Mouse (Mus musculus) A20 (cell line): Measurements from ENCODE around the gene Ezr.

ENCODE experiments used
- DNase-seq: peaks from one replicate; pipeline ENCODE4 v3.0.0-alpha.2; 2011; ENCODE audit warnings: low read depth, low spot score

Gene Ezr

DNA sequence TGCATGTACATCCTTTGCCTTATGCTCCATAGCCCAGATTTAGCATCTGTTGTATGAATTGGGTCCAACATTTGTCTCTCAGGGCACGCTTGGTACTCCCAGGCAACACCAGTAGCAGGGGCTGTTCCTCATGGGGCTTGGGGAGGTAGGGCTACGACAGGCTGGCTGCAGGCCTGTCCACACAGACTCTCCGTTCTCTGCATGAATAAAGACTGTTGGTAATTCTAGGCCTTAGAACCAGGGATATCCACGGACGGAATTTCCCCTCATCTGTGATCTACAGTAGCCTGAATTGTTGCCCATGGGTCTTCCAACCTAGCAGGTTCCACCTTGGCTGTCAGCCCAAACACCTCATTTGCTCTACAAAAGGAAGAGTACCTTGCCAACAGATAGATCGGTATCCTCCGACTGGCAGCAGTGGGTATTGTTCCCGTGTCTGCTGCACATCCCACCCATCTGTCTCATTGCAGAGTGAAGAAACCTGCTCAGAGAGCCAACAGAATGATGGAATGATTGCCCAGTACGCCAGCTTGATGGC lies 7.1 kb upstream of the Ezr start:
- DNase-seq, result no peak

DNA sequence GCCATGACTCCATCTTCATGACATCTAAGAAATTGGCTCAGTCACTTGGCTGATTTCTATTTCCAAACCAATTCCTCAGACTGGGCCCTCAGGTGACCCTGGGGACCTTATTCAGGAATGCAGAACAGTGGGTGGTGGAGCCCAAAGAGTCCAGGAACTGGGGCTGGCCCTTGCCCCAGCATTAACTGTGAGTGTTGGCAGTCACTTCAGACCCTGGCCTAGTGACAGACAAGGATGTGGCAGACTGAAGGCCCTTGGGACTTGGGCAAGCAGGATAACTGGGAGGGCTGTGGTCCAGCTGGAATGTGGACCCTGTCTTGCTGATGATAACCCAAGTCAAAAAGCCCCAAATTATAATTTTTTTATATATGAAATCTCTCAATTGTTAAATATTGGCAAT lies 6.5 kb upstream of the Ezr start:
- no peak for DNase-seq

DNA sequence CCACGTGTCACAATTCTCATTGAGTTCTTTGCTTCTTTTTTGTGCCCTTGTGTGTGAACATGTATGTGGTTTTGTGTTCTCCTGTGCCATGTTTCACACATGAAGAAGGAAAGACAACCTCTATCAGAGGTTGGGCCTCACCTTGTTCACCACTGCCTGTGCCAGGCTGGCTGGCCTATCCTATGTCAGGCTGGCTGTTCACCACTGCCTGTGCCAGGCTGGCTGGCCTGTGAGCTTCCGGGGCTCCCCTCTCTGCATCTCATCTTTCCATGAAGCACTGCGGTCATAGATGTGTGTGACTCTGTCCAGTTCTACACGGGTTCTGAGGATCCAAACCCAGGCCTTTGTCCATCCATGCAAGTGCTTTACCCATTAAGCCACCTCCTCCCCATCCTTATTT lies 4.7 kb upstream of the Ezr start:
- no peak for DNase-seq

DNA sequence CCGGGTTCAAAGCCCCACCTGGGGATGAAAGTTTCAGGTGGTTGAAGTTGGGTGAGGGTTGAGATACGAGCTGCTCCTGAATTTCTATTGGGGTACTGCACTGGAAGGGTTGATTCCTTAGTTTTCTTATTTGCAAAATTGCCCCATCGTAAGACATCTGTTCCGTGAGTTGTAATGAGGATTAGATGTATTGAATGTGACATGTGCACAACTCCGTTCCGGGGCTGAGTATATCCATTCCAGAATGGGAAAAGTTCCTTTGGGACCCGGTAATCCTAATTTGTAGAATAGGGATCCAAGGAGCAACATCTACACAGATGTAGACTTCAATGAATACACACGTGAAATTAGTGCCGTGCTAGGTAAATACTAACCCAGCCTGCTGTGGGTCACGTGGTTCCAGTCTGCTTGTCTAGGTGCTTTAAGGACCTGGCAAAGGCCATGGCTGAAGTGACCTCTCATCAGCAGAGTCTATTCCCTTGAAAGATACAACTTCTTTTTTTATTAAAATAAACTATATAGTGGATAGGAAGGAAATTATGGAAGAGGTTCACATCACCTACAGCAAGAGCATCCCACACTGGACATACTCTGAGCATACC lies 1.3 kb upstream of the Ezr start:
- DNase-seq, result no peak

DNA sequence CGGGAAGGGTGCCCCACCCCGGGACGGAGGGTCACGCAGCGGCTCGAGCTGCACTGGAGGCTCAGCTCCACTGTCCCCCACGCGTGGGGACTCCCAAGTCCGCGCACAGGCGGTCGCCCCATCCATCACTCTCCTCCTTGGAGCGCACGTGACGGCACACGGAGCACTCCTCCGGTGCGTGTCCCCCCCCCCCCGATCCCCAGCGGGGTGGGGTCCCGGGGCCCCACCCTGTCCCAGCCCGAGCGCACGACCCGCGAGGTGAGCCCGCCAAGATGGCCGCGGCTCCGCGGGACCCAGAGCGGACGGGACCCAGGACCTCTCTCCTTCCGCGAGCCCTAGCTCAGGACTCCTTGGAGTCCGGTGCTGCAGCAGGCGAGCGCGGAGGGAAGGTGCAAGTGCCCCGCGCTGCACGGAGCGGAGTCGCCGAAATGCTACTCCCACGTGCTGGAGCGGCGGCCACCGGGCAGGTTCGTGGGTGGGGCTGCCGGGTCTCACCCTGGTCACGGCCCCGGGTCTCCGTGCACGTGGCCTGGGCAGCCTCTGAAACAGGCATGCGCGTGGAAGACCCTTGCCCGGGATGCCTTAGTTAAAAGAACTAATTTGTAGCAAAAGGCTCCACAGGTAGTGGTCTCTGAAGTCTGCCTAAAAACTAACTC lies 550 bp upstream of the Ezr start:
- DNase-seq, result no peak

DNA sequence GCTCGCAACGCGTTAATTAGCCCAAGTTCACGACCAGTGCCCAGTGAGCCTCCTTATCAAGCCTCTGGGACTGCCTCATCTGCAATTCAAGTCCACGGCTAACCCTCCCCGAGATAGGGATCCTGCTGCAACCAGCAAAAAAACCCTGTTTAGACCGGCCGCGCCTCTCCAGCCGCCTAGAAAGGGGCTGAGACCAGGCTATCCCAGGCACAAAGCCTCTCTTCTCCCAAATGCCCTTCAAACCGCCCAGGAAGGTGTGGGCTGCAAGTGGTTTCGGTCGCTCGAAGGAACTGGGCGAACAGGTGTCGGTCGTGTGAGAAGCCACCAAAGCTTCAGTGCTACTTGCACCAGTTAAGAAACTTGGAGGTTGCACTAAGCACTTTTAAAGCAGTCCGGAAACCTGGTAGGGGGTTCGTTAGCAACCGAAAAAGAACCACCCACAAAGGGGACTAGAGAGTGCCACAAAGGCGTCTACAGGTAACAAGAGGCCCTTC lies 504 bp downstream of the Ezr start:
- DNase-seq, result no peak

DNA sequence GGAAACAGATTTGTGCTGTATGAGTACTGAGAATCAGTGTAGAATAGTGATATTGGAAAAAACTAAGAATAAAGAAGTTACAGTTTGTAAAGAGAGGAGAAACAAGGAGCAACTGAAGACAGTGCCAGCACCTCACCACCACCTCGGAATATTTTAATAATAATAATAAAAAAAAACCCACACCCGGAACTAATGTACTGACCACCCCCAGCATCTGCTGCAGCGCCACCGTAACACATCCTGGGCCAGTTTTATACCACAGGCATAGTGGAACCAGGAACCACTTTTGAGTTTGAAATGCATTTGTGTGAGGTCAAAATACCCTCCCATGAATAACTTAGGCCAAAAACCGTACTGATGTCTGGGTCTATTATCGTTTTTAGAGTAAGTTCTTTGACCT lies 1.3 kb downstream of the Ezr start:
- peak; percentile 74 for DNase-seq

DNA sequence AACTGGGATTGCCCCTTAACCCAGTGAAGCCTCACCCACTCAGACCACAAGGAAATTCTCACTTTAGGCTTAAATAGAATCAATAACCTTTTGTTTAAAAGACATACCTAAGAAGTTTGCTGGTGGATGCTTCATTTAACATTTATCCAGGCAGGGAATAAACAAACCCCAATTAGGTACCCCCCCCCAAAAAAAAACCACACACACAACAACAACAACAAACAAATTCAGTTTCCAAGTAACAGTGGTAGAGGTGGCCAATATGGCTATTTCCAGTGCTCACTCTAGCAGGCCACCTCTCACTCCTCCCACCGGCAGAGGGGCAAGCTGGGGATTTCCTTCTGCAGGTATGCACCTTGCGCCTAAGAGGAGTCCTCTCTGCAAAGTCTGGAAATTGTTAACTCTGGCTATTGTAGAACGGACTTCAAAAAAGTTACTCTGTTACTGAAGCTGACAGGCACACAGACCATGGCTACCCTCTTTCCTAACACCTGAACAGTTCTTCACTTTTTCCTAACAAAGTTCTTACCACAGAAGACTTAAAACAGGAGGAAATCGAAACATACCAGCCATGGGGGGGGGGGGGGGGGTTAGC lies 2.0 kb downstream of the Ezr start:
- peak; percentile 67 for DNase-seq

DNA sequence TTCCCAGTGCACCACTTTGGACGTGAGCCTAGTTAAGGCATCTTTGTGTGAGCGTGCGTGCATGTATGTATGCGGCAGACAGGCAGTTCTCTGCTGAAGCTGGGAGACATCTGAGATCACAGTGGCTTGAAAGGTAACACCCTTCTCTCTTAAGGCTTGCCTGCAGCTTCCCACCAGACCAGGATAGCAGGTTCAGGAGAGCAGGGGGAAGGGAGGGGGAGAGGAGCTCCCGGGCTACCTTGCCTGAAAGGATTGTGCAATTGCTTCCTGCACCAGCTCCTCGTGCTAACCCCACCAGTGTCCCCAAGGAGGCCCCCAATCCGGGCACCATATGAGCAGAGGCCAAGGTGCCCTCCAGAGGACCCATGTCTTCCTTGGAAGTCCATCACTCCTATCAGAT lies 3.0 kb downstream of the Ezr start:
- DNase-seq, result peak; percentile 52

DNA sequence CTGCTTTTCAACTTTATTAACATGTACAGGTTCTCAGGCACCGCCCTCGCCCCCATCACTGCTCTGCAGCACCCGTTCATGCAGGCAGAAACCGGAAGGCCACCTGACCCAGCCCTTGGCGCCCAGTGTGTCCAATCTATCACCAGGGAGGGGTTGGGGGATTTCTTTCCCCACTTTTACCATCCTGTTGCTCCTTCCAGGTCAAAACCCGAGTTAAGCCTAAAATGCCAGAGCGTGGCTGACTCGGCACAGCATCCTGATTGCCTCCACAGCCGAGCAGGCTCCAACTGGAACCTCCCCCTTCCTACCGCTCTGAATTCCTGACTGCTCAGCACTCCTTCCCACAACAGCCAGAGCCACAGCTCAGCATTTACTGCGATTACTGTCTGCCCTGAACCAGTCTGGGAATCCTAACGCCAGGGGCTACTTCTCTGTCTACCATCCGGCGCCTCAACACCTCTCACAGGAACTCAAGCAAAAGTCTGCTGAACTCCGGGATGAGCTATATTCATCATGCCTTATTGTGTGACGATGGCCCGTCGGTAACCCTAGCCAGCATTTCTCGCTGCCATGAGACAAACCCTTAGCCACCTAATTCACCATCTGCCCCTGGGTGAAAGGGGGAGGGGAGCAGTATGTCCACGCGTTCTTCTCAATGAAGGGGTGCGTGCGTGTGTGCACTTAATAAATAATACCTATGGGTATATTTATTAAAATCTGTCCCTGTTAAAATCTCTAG lies 3.6 kb downstream of the Ezr start:
- no peak for DNase-seq

DNA sequence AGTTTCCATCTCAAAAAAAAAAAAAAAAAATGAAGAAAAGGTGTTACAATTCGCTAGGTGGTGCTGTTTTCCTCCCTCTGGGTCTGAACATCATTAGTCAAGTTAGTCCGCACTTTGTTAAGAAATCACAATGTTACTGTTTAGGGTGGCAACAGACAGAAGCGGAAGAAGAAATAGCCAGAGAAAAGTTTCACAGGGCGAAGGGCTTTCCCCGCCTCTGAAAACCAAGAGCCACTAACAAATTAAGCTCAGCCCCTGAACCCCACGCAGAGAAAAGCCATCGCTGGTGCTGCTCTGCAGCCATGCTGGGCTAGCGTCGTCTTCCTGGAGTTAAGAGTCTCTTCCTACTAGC lies 4.3 kb downstream of the Ezr start:
- DNase-seq, result peak; percentile 90

DNA sequence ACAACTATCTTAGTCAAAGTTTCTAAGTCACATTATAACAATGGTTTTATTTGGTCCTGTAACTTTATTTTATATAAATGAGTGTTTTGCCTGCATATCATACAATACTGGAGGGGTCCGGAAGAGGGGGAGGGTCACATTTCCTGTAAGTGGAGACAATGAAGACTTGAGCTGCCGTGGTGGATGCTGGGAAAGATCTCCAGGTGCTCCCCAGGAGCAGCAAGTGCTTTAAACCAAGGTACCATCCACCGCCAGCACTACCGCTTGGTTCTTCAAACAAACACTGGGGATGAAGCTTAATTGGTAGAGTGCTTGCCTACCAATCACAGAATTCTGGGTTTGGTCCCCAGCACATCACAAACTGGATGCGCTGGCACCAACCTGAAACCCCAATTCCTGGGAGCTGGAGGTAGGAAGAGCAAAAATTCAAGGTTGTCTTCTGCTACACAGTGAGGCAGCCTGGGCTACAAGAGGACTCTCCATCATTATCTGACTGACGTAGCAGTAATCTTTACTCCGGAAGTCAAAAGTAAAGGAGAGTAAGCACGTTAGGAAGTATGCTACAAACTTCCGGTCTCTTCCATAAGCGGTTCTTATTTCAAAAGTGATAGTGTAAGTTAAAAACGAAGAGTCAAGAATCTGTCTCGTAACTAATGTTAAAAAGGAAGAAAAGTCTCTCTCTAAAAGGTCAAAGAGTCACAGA lies 4.8 kb downstream of the Ezr start:
- DNase-seq, result no peak

DNA sequence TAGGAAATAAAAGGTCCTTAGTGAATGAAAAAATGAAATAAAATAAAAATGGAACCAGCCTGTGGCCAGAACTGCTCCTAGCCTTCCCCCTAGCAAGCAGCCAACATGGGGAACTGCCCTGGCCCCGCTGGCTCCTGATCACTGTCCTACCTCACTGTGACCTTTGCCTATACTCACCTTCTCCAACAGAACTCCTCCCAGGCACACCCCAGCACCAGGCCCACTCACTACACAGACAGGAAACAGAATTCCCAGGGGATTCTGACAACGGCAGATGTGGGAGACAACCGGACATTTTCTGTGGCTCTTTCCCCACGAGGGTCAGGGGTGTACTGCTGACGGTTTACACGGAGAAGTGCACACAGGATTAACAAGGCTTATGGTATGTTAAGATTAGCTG lies 5.5 kb downstream of the Ezr start:
- DNase-seq, result no peak

DNA sequence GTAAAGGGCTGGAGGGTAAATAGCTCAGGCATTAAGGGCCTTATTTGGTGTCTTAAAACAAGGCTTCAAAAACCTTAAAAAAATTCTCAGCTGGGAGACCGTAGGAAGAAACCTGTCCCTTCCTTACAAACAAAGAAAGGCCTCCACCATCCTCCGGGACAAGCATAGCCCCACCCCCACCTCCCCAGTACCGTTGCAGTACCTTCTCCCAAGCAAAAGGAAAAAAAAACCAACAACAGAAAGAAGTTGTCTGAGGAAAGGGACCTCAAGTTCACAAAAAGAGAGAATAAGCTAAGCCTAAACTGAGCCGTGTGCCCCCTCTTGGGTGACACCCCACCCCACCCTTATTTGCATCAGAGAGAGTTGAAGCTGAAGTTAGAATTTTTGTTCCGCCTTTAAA lies 6.0 kb downstream of the Ezr start:
- DNase-seq, result no peak

DNA sequence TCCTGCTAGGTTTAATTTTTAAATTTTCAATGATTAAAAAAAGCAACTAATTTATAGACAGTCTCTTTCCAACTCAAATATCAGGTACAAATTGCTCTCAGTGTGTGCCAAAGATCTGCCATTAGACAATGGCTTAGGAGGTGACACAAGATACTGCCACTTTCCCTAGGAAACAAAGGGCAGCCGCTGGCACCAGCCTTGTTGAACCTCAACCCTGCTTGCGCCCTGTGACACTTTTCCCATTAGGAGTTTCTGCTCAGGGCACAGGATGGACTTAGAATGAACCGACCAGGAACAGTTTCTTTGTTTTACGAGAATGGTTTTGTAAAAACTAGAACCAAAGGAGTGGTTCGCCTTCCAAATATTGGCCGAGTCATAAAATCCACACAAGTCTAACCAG lies 6.5 kb downstream of the Ezr start:
- no peak for DNase-seq

DNA sequence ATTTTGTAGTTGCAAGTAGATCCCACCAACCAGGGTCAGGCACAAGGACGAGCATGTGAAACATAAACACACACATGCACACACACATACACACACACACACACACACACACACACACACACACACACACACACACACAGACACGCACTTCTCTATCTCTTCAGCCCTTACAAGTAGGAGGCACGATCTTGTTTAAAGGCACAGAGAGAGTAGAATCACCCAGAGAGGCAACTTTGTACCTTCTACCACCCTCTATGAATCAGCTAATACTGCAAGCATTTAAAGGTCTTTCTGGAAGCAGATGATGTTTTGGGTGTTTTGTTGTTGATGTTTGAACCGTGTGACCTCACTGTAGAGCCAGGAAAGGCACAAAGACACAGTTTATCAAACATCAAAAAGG lies 6.9 kb downstream of the Ezr start:
- no peak for DNase-seq

DNA sequence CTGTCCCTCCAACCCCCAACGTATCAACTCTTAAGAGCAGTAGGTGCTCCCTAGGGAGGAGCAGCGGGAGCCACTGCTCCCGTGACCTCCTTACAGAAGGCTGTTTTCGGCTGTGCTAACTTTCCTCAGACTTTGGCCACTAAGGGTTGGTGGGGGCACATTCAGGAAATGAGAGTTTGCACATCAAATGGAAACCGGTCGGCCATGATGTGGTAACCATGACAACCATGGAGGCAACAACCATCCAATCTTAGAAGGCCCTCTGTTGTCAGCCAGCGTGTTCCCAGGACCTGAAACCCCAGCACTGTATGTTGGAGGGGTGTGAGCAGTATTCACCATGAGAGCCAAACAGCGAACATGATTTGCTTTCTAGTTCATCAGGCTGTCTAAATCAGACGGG lies 7.4 kb downstream of the Ezr start:
- DNase-seq, result peak; percentile 16

DNA sequence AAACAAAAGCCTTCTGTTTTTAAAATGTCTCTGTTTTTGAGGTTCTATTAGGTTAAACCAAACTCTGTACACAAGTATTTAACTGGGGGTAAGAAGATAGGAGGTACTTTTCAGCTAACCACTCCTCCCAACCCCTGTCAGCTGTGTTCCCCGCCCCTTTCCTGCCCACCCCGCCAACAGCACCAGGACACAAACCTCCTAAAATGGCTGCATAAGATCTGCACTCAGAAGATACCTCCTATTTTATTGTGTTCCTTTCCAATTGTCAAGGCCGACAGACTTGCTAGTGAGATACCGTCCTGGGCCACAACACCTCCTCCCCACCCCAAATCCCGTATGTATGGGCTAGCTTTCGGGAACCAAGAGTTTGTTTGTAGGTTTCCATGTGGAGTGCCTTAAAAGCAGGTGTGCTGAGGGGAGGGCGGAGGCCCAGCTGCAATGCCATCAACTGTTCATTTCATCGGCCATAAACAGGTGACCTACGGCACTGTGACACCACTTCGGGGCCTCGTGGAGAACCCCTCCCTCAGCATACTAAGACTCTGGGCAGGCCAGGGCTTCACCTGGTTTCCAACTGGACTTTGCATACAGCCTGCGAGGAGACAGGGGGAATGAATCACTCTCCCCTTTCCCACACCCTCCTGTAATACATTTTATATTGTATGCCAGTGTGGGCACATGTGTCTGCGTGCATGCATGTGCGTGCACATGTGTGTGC lies 9.2 kb downstream of the Ezr start:
- no peak for DNase-seq

DNA sequence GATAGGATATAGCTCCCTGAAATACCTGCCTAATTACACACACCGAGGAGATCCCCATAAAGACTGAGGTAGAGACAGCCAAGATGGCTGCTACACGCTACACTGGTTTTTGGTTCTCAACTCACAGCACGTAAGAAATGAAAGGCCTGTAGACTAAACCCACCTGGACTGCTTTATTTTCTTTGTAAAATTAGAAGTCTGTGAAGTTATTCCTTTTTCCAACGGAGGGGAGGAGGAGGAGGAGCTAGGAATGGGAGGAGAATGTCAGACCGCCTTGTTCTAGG lies 10.2 kb downstream of the Ezr start:
- no peak for DNase-seq

DNA sequence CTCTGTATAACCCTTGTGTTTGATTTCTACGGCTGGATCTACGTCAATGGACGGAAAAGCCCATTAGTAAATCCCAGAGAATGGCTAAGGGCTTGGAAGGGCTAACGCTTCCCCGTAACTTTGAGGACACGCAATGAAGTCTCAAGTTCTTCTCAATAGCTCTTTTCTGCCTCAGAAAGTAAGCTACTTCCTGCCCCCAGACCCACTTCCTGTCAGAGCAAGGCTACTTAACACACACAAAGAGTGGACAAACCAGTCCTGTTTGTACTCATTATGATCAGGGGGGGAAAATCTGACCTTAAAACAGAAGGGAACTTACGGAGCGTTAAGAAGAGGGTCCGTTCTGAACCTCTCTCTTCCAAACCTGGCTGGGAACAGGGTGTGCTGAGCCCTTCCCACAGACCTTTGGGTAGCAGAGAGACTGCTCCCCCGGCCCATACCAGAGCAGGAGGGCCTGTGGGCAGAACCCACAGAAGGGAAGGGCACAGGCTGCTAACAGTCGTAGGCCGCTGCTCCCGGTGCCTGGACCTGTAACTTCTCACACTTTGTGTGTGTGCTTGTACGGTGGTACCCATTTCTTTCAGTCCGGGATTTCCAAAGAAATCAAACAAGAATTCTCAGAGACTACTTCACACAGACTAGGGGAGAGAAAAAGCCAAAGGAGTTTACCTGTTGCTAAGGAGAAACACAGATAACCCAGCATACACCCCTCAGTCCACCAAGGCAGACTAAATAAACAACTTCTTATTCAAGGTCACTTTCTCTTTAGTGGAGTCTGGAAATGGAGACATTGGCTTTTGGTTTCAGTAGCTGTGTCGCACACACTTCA lies 10.7 kb downstream of the Ezr start:
- DNase-seq, result no peak

DNA sequence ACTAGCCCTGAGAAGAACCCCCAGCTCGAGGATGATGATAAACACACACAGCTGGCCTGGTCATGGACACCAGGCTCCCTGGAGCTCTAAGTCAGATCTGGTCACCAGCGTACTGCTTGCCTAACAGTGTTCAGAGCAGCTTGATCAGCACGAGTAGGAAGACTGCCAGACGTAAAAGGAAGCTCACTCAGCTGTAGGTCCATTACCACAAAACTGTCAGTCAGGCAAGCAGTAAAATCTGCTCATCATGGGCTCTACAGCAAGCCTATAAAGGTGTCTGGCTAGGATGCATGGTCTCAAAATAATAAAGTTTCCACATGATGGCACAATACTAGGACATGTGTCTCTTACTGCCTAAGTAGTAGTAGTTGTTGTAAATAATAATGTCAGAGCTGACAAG lies 13.0 kb downstream of the Ezr start:
- DNase-seq, result no peak
